Mouse (Mus musculus): ENCODE measurements at regions not wholly inside any gene's neighbourhood (a gene's known extent, or its start where the extent isn't known, plus 50 kb on each side); places are given as distances from the start of the nearest gene placed in this dataset.

GRCm38 (mm10) chr2:92739576-92739975 lies 140.1 kb downstream of the Chst1 start:
- TF ChIP-seq POLR2A (IDR thresholded peaks at IDR 0.05; ENCODE audit: borderline replicate concordance, extremely low read depth, insufficient read depth, insufficient read length, poor library complexity, severe bottlenecking), result no peak
- no peak for TF ChIP-seq CTCF (IDR thresholded peaks at IDR 0.05; ENCODE audit: borderline replicate concordance, extremely low read depth, insufficient read depth, insufficient read length)

Data from brain, embryonic 14.5 days (tissue).